Mouse (Mus musculus) bone marrow, adult 2 months (tissue): Measurements from ENCODE around the gene Pofut1. TPM values are rescaled to one million over a fixed set of nuclear protein-coding genes. Genes with fewer than 3 reads are reported as not detected.
A peak's percentile ranks its signal among the peaks of the same experiment; 100 is the strongest.
"Not testable (repeated sequence)": the region's sequence is repeated elsewhere in the genome, so short reads cannot be mapped to it uniquely, and the experiment has no call there.

Source experiments
- H3K27ac ChIP-seq: fragments of 200-500 bp; 2 replicates; pipeline ENCODE4 v1.5.1; 2012; ENCODE audit warnings: low read depth, mild to moderate bottlenecking, control low read depth, inconsistent platforms, low read length; ENCODE audit not compliant: control insufficient read depth, poor library complexity, insufficient read depth
- H3K4me1 ChIP-seq: fragments of 200-500 bp; 2 replicates; pipeline ENCODE4 v1.6.1; 2011; ENCODE audit warnings: low read length; ENCODE audit not compliant: control insufficient read depth, insufficient read depth
- H3K4me3 ChIP-seq: fragments of 200-500 bp; replicated peaks from 2 replicates; pipeline ENCODE3; 2011; ENCODE audit warnings: mild to moderate bottlenecking, low read depth, low read length, control low read depth; ENCODE audit not compliant: control insufficient read depth
- CTCF ChIP-seq: fragments of 200-500 bp; IDR thresholded peaks from 2 replicates; pipeline ENCODE4 v1.5.1; 2011; ENCODE audit warnings: low read length, control low read depth; ENCODE audit not compliant: control insufficient read depth, insufficient read depth
- POLR2A ChIP-seq: fragments of 200-500 bp; IDR thresholded peaks from 2 replicates; pipeline ENCODE4 v1.6.1; 2011; ENCODE audit warnings: low read depth, mild to moderate bottlenecking, control low read depth, low read length, borderline replicate concordance; ENCODE audit not compliant: control insufficient read depth
- WGBS: fragments of 180-500 bp; shearing (Covaris S2); methylation state at CpG from one replicate; pipeline ENCODE4 v1.1.7; 2018; 5-methylcytosine and 5-hydroxymethylcytosine counted together
- polyA plus RNA-seq: library from polyadenylated mRNA; stranded (reverse); fragments of >200 nt; gene quantifications from 2 replicates; pipeline ENCODE4 v1.2.4, GENCODE M21; 2011; ENCODE audit warnings: low replicate concordance; ENCODE audit not compliant: missing spikeins, insufficient read depth, insufficient read length

The Pofut1 gene
- polyA plus RNA-seq, 1 experiment: 12.6 TPM

- H3K4me3 ChIP-seq: no peak overlapping the region
- peak overlapping the region; percentile 58 for H3K27ac ChIP-seq
- no peak for TF ChIP-seq CTCF
- TF ChIP-seq POLR2A: no peak
- peaks cover 11% of the 10 kb centered on the region for H3K4me1 ChIP-seq
- WGBS: 65% methylated on average over 7 of the region's 7 CpGs
Observed at GRCm38 (mm10) chr2:153263053-153263452, 21.7 kb downstream of the Pofut1 start.

GRCm38 (mm10) chr2:153267331-153267730 lies 26.0 kb downstream of the Pofut1 start:
- WGBS: 43% methylated on average over 2 of the region's 2 CpGs
- no peak overlapping the region for H3K27ac ChIP-seq
- no peak overlapping the region for H3K4me3 ChIP-seq
- no peak for TF ChIP-seq CTCF
- TF ChIP-seq POLR2A: no peak
- peaks cover 7% of the 10 kb centered on the region for H3K4me1 ChIP-seq

- not testable (repeated sequence) for H3K27ac ChIP-seq, H3K4me3 ChIP-seq, H3K4me1 ChIP-seq
- WGBS: 25% methylated on average over 8 of the region's 8 CpGs
Observed at GRCm38 (mm10) chr2:153270231-153270915, 29.0 kb downstream of the Pofut1 start.

DNA sequence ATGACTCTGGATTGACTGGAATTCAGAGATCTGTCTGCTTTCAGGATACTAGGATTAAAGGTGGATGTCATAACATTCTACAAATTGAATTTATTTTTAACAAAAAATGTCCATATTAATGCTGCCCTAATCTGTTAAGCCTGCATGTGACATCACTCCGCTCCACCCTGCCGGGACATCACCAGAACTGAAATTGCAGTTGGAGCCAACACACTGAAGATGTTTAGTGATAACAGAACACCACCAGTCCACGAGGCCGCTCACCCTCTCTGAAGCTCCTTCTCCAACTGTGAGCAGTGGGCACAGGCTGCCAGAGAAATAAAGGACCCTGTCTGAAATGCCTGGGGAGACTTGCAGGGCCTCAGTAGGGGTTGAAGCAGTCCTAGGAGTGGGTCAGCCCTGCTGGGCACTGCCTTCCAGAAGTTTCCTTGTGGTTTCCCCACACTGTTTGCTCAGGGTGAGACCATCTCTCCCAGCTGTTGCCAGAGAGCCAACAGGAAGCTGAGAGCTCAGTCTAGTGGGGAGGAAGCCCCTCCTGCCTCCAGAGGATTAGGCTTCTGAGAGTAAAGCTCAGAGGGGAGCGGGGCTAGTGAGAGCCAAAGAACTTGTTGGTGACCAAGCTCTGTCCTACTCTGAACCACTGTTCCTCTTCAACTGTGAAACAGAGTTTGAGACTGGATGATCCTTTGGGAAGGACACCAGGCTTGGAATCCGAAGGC lies 33.0 kb downstream of the Pofut1 start:
- H3K27ac ChIP-seq, H3K4me3 ChIP-seq, H3K4me1 ChIP-seq: not testable (repeated sequence)
- 41% methylated on average over 6 of the region's 6 CpGs for WGBS

GRCm38 (mm10) chr2:153274919-153275247 lies 33.5 kb downstream of the Pofut1 start:
- TF ChIP-seq CTCF: no peak
- TF ChIP-seq POLR2A: no peak
- 72% methylated on average over 6 of the region's 6 CpGs for WGBS
- Histone ChIP-seq H3K4me1 (no peaks in the 10 kb centered on the region; the same call in 1 of the 2 replicates), H3K27ac (no peak overlapping the region), H3K4me3 (no peak overlapping the region)

DNA sequence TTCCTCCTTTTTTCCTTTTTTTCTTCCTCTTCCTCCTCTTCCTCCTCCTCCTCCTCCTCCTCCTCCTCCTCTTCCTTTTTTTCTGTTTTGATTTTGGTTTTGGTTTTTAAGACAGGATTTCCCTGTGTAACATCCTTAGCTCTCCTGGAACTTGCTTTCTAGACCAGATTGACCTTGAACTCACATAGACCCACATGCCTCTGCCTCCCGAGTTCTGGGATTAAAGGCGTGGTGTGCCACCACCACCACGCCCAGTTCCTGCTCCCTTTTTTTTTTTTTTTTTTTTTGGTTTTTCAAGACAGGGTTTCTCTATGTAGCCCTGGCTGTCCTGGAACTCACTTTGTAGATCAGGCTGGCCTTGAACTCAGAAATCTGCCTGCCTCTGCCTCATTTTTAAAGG lies 34.2 kb downstream of the Pofut1 start:
- H3K27ac ChIP-seq, H3K4me3 ChIP-seq, H3K4me1 ChIP-seq: not testable (repeated sequence)
- 15% methylated on average over 3 of the region's 3 CpGs for WGBS

DNA sequence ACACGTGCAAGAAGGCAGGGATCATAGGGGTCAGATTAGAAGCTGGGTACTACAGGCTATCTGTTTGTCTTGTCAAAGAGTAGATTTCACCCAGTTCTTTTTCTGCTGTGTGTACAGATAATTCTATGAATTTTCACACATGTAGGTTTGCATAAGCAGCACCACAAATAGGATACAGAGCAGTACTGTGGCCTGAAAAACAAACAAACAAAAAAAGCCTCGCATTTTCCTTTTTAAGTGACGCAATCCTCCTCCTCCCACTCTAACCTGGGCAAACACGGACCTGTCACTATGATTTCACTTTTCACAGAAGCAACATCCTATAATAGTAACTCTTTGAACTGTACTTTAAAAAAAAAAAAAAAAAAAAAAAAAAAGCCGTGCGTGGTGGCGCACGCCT lies 35.1 kb downstream of the Pofut1 start:
- TF ChIP-seq POLR2A: no peak
- TF ChIP-seq CTCF: no peak
- 73% methylated on average over 8 of the region's 8 CpGs for WGBS
- Histone ChIP-seq H3K4me1 (no peaks in the 10 kb centered on the region; the same call in 1 of the 2 replicates), H3K27ac (no peak overlapping the region), H3K4me3 (no peak overlapping the region)

DNA sequence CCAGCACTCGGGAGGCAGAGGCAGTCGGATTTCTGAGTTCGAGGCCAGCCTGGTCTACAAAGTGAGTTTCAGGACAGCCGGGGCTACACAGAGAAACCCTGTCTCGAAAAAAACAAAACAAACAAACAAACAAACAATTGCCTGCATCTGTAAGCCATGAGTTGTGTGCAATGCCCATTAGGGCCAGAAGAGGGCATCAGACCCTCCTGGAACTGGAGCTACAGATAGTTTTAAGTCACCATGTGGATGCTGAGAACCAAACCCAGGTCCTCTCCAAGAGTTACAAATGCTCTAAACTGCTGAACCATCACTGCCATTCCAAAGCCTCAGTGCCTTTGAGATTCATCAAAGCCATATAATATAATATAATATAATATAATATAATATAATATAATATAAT lies 35.5 kb downstream of the Pofut1 start:
- WGBS: 92% methylated on average over 5 of the region's 5 CpGs
- not testable (repeated sequence) for H3K4me3 ChIP-seq, H3K4me1 ChIP-seq, H3K27ac ChIP-seq

GRCm38 (mm10) chr2:153278357-153278756 lies 37.0 kb downstream of the Pofut1 start:
- WGBS: 81% methylated on average over 5 of the region's 5 CpGs
- no peak for TF ChIP-seq POLR2A
- TF ChIP-seq CTCF: no peak
- Histone ChIP-seq H3K4me1 (no peaks in the 10 kb centered on the region; the same call in none of the 2 replicates), H3K27ac (no peak overlapping the region), H3K4me3 (no peak overlapping the region)
